Mouse (Mus musculus): ENCODE data around the gene Cfap157.

GRCm38 (mm10) chr2:32730854-32731253 is 53.4 kb downstream of the Cfap157 start:
- TF ChIP-seq CTCF (IDR thresholded peaks at IDR 0.05; ENCODE audit: low read depth): no peak
- no peak for TF ChIP-seq EP300 (IDR thresholded peaks at IDR 0.05; ENCODE audit: low read depth)
